Mouse (Mus musculus) B cell, adult 2 months (primary cell): ENCODE measurements around the gene Ryr2.
"Not testable (repeated sequence)": the region's sequence is repeated elsewhere in the genome, so short reads cannot be mapped to it uniquely, and the experiment has no call there.

Experiments used
- DNase-seq, 2 experiments: peaks; one replicate each; pipeline ENCODE4 v3.0.0; 2022

Gene Ryr2

GRCm38 (mm10) chr13:11869486-11869885, 237.3 kb downstream of the Ryr2 start:
- no peak for DNase-seq

GRCm38 (mm10) chr13:11868979-11869378, 237.8 kb downstream of the Ryr2 start:
- DNase-seq, result no peak

- DNase-seq, result no peak
These were observed 238.7 kb downstream of the Ryr2 start for GRCm38 (mm10) chr13:11868056-11868455.

DNA sequence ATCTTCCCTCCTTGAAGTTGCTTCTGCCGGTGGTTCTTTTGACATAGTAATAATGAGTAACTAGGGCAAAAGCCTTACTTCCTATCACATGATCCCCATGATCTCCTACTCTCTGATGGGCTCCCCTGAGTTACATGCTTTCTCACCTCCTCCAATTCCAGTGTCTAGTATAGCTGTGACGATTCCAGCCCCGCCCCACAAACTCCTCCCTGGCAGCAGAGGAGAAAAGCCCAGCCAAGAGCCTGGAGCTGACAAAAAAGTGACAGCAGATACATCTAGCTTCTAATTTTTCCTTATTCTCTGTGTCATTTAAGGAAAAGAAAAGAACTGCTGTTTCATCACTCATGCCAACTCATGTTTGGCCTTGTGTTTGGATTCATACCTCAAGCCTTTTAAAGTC, 241.5 kb downstream of the Ryr2 start:
- DNase-seq, result no peak

- DNase-seq, result no peak
These were observed 255.1 kb downstream of the Ryr2 start for GRCm38 (mm10) chr13:11851691-11852090.

DNA sequence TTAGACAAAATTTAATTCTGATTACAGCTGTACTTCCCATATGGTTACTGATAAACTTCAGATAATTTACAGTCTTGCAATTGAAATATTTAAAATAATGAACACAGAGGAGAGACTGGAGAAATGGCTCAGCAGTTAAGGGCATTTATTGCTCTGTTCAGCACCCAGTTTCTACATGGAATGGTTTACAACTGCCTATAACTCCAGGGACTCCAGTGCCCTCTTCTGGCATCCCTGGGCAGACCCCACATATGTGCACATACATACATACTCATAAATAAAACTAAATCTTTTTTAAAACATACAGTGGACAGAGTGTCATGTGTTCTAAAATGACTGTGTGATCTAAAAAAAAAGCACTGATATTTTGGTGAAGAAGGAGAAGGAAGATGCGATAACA, 262.9 kb downstream of the Ryr2 start:
- DNase-seq, result no peak

DNA sequence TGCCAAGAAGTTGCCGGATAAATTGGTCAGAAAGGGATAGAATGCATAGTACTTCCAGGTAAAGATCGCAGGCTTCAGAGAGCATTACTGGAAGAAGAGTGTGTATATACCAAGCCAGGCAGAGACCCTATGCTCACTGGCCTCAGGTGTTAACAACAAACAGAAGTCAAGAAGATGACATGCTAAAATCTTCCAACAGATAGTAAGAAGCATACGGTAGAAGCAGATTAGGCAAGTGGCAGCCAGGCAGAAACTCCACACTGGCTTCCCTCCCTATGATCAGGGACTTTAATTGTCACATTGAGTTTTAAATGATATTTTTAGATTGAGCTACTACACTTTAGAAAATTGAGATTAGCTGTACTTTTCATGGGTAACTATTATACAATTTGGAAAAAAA, 268.9 kb downstream of the Ryr2 start:
- no peak for DNase-seq

DNA sequence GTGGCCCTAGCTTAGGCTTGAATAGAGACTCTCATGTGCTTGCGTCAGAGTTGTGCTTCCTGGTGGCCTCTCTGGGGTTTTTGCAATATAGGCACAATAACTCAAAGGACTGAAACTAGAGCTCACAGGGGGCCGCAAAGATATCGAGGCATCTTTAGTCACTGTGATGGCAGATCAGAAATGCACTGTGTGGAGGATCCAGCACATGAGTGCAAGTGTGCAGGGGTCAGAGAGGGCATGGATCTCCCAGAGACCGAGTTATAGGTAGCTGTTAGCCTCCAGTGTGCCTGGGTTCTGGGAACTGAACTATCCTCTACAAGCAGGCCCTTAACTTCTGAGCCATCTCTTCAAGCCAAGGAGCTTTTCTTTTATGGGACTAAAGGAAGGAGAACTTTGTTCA, 269.6 kb downstream of the Ryr2 start:
- DNase-seq, result no peak

DNA sequence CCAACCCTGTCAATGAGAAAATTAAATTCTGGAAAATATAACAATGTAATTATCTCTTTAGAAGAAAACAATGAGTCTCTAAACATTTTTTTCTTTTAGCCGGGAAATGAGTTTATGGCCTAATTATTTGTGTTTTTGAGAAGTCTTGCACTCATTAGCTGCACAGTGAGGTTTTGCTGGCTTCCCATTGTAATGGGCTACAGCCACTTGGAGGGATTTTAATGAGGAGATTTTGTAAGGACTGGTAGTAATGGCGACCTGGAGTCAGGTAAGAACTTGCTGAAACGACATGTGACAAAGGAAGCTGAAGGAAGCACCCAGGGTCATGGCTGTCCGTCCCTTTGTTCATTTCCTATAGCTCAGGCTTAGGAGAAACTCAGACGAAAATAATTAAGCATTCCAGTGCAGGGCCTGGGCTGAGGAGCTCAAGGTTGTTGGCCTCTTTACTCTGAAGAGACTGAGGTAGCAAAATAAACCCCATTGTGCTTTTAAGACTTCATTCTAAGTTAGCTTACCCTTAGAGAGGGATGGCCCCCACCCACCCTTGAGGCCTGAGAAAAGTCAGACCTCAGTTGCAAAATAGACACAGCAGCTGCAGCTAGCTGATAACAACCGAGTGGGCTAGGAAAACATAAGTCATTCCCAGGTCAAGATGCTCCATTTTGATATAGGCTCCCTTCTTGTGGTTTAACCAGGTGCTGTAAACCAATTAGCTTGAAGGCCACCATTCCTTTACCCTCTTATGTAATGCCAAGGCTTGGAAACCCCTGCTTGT, 270.3 kb downstream of the Ryr2 start:
- no peak for DNase-seq

GRCm38 (mm10) chr13:11831210-11831609, 275.5 kb downstream of the Ryr2 start:
- DNase-seq, result no peak

DNA sequence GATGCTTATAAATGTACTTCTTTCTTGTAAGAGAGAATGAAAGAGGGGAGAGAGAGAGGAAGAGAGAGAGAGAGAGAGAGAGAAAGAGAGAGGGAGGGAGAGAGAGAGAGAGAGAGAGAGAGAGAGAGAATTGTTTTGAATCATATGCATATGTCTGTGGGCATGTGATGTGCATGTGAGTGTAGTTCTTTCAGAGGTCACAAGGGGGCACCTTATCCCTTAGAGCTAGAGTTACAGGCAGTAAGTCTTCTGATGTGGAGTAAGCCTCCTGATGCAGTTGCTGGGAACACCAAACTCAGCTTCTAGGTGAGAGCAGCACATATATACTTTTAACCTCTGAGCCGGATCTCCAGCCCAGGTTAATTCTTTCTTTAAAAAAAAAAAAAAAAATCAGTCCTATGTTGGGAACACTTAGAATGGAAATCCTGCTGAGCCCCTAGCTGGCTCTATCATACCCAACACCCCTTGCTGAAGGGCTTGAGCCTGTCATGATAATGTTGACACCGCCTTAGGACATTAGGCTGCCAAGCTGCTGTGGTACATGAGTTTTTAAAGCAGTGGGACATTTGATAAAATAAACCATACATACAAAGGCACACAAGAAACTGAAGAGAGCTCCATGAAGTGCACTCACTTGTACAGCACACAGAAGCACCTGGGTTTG, 281.1 kb downstream of the Ryr2 start:
- DNase-seq, result no peak

DNA sequence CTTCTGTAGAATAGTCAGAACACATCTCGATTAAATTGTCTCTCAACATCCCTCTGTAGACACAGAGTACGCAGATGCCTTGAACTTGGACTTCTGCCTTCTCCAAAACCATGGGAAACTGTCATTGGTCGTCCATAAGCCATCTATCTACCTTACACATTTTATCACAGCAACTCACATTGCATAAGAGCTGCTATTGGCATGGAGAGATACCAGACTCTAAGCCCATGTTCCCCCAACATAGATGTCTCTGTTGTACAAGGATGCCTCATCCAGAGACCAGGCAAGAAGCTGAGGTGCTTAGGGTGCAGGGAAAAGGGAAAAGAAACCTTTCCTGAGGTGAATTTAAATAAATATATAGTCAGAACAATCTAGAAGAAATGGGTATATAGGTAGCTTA, 288.0 kb downstream of the Ryr2 start:
- no peak for DNase-seq

DNA sequence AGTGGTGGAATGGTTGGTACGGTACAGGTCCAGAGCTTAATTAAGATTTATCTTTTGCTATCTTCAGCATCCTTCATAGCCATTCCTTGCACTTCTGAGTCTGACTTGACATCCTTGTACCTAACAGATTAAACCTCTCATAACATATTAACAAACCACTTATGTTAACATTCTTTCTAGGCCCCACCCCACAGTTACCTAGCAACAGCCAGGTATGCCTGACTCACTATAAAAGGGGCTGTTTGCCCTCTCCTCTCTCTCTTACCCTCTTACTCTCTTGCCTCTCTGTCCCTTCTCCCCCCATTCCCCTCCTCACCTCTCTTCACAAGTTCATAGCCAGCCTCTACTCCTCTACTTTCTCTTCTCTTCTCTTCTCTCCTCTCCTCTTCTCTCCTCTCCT, 297.4 kb downstream of the Ryr2 start:
- DNase-seq, result not testable (repeated sequence)

DNA sequence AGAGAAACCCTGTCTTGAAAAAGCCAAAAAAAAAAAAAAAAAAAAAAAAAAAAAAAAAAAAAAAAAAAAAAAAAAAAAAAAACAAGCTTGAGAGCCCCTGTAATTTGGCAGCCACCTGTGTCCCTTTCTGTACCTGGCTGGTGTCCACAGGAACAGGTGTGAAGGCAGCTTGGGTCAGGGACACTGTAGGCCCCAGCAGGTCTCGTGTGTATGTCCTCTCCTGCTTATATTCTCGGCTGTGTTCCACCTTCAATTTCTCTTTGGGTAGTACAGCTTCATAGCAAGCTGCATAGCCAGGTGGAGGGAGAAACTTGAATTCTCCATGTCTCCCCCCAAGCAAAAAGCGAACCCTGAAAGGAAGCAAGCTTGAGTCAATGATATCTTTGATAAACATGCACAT, 314.2 kb downstream of the Ryr2 start:
- DNase-seq, result no peak

DNA sequence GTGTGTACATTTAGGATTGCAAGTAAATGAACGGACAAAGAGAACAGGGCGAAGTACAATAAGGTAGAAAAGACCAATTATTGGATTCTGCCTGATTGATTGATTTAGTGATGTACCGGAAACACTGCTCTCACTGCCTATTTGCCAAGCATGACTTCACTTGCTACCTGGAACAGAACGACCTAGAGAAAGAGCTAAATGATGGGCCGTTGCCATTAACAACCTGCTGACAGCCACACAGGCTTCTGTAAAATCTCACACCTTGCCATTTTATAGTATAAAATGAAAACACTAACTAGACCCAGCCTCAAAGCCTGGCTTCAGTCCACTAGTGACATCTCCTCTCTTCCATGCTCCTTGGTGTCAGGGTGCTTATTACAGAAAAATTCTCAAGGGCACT, 316.2 kb downstream of the Ryr2 start:
- no peak for DNase-seq

DNA sequence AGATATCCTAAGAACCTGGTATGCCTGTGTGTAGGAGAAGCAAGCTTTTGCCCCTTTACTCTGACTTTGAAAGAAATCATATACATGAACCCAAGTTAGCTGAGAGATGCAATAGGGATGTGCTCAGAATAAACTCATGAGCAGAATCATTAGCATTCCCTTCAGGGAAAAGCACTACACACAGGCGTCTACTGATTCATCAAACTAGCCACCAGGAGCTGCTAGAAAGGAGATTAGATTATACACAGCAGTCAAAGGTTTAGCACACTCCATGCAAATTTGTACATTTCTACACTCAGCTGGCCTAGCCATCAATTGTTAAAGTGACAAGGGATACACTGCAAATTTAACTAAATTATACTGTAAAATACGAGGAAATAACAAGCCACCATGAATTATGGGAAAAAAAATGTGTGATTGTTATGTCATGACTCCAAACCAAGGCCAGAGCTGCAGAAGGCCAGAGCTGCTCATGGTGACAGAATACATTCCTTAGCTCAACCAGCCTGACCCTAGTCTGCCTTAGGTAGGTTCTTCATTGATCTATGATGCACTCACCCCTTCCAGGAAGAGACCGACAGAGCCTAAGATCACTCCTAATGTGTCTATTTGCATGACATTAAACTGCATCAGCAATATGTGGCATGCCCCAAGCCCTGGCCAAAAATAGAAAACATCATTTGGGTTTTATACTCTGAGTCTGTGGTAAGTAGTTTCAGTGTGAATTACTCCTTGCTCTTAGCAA, 324.2 kb downstream of the Ryr2 start:
- DNase-seq, result no peak

DNA sequence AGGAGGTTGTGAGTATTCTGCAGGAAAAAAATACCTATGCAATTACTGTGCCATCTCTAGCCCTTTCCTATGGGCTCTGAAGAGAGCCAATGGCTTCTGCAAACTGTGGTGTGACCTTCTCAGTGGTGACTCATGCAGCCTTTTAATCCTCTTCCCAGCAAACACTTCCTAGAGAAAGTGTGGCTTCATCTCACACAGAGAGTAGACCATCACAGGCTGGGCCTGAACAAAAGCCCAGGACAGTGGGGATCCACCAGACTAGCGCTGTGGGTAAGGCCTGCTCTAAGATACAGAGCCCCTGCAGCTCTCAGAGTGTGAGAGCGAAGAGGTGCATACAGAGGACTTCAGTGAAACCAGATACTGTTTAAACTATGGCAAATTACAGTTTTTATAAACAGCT, 325.7 kb downstream of the Ryr2 start:
- DNase-seq, result no peak

DNA sequence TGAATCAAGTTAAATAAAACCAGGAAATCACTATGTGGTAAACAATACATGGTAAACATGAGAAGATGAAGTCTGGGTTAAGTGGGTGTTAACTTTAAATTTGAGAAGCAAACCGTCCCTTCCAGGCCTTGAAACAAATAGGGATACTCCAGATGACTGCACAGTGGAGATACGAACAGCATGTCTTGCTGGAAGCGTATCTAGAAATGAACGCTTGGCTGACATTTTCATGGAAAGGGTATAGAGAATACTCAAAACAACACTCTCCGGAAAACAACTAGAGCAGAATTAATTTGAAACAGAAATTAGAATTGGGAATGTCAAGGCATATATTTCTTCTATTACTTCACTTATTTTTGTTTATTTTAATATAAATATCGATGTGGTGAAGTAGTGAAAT, 329.0 kb downstream of the Ryr2 start:
- no peak for DNase-seq

DNA sequence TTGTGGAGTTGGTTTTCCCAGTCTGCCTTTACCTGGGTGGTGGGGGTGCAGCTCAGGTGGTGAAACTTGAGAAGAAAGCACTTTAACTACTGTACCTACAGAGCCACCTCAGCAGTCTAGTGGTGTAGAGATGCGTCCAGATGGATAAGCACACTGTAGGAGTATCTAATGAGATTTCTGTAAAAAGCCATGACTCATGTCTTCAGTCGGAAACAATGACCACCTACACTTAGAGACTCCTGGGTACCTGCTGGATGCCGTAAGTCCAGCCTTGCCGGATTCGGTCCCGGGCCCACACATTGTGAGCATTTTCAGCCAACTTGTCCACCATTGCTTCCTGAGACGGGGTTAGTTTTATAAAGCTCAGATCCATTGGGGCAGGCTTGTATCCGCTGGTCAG, 334.6 kb downstream of the Ryr2 start:
- DNase-seq, result no peak

DNA sequence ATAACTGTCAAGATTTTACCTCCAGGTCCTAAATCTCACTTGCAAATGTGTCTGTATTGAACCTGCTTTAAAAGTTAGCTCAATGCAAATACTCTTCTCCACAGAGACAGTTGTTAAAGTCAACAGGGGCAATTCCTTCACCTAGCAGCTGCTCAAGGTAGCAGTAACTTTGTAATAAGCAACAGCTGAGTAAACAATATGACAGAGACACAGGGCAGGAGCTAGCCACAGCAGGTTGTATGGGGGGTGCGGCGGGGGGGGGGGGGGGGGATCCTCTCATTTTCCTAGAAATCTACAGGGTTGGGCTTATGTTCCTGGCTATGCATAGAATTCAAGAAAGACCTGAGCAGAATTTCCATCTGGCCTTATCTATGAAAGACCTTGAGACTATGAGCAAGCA, 339.8 kb downstream of the Ryr2 start:
- no peak for DNase-seq

DNA sequence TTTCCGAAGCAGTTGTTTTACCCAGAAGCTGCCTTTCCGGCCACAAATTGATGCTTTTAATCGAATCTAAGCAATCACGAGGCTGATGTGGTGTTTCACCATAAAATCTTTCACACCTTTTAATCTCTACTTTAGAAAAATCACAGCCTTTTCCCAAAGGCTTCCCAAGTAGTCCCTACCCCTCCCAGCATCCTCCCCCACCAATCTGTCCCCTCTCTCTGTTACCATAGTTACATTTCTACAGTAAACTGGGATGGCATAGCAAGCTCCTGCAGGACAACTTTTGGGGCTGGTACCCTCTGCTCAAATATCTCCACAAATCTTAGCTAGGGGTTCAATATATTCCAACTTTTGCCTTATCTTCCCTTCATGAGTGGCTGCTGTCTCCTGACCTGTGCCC, 342.8 kb downstream of the Ryr2 start:
- DNase-seq, result no peak

- peak in 1 of 2 experiments; percentile 2 for DNase-seq
These were observed 343.6 kb downstream of the Ryr2 start for GRCm38 (mm10) chr13:11763104-11763503.

GRCm38 (mm10) chr13:11757894-11758293, 348.9 kb downstream of the Ryr2 start:
- DNase-seq, result no peak

GRCm38 (mm10) chr13:11745479-11745878, 361.3 kb downstream of the Ryr2 start:
- no peak for DNase-seq
